Mouse (Mus musculus) forebrain, postnatal 0 days (tissue): ENCODE results near the gene Olig1. TPM values are rescaled to one million over a fixed set of nuclear protein-coding genes. Genes with fewer than 3 reads are reported as not detected.
A peak's percentile ranks its signal among the peaks of the same experiment; 100 is the strongest.

Source experiments
- ATAC-seq: fragments of 200-750 bp; cut with Nextera tagmentation; 2 replicates; pipeline ENCODE4 v1.8.0; 2017; ENCODE audit warnings: mild to moderate bottlenecking, moderate library complexity
- DNase-seq: peaks from one replicate; pipeline ENCODE4 v3.0.0-alpha.2; 2015
- H3K27ac ChIP-seq: fragments of 300-500 bp; sonication (generic); 2 replicates; pipeline ENCODE4 v1.5.1; 2014; ENCODE audit warnings: low read depth, mild to moderate bottlenecking, antibody characterized with exemption, low read length, moderate library complexity, mixed read lengths
- H3K27me3 ChIP-seq: fragments of 300-500 bp; sonication (generic); 2 replicates; pipeline ENCODE4 v1.6.1; 2014; ENCODE audit warnings: mild to moderate bottlenecking, low read length, mixed read lengths; ENCODE audit not compliant: insufficient read depth
- H3K36me3 ChIP-seq: fragments of 300-500 bp; sonication (generic); 2 replicates; pipeline ENCODE4 v1.6.1; 2014; ENCODE audit warnings: mild to moderate bottlenecking, moderate library complexity; ENCODE audit not compliant: insufficient read depth
- H3K4me1 ChIP-seq: fragments of 300-500 bp; sonication (generic); 2 replicates; pipeline ENCODE4 v1.6.1; 2014; ENCODE audit warnings: antibody characterized with exemption; ENCODE audit not compliant: insufficient read depth
- H3K4me2 ChIP-seq: fragments of 300-500 bp; sonication (generic); 2 replicates; pipeline ENCODE4 v1.6.1; 2014; ENCODE audit warnings: low read depth, mild to moderate bottlenecking, moderate library complexity
- H3K4me3 ChIP-seq: fragments of 300-500 bp; sonication (generic); 2 replicates; pipeline ENCODE4 v1.5.1; 2014; ENCODE audit warnings: low read depth, low read length, mixed read lengths
- H3K9ac ChIP-seq: fragments of 300-500 bp; sonication (generic); 2 replicates; pipeline ENCODE4 v1.6.1; 2014; ENCODE audit warnings: mild to moderate bottlenecking
- H3K9me3 ChIP-seq: fragments of 300-500 bp; sonication (generic); 2 replicates; pipeline ENCODE4 v1.6.1; 2016; ENCODE audit warnings: low read length
- CTCF ChIP-seq: sonication (generic); IDR thresholded peaks from 2 replicates; pipeline ENCODE4 v1.5.1; 2016; ENCODE audit warnings: antibody characterized with exemption, control low read depth, low read depth
- WGBS: fragments of 180-500 bp; shearing (Covaris S2); extraction: QIAGEN DNeasy Blood & Tissue Kit; methylation state at CpG from one replicate; pipeline ENCODE4 v1.1.7; 2014; 5-methylcytosine and 5-hydroxymethylcytosine counted together
- polyA plus RNA-seq: library from polyadenylated mRNA; unstranded; fragments of >200 nt; fragmentation: Nextera tagmentation; extraction: Ambion mirVana; gene quantifications from 2 replicates; pipeline ENCODE4 v1.2.1, GENCODE M21; 2015
- total RNA-seq: library from RNA; depleted of rRNA; stranded (reverse); fragments of >200 nt; gene quantifications from 2 replicates; pipeline ENCODE4 v1.2.3, GENCODE M21; 2014

Olig1 gene
- total and polyA plus RNA-seq, 2 experiments from 2014 or later = 103 to 138 TPM

- Histone ChIP-seq H3K4me2 (peak overlapping the region; percentile 6; the same call in 1 of the 2 replicates), H3K27me3 (peaks cover 63% of the 10 kb centered on the region), H3K27ac (no peak overlapping the region; the same call in 1 of the 2 replicates), H3K4me1 (no peaks in the 10 kb centered on the region; the same call in 1 of the 2 replicates), H3K9ac (peak overlapping the region; percentile 31; the same call in 1 of the 2 replicates), H3K4me3 (peak overlapping the region; percentile 31), H3K36me3 (no peaks in the 10 kb centered on the region), H3K9me3 (no peaks in the 10 kb centered on the region)
- TF ChIP-seq CTCF = no peak
- 11% methylated on average over 10 of the region's 10 CpGs for WGBS
- DNase-seq (no peak), ATAC-seq (no peak)
Observed at GRCm38 (mm10) chr16:91229072-91229348, 40.6 kb upstream of the Olig1 start.

- no peak for TF ChIP-seq CTCF
- 38% methylated on average over 8 of the region's 8 CpGs for WGBS
- peak overlapping the region; percentile 6; the same call in 1 of the 2 replicates for H3K4me2 ChIP-seq
- ATAC-seq (no peak), DNase-seq (no peak)
- H3K9ac ChIP-seq = no peak overlapping the region
- H3K9me3 ChIP-seq = no peaks in the 10 kb centered on the region
- H3K4me1 ChIP-seq = no peaks in the 10 kb centered on the region; the same call in 1 of the 2 replicates
- peaks cover 69% of the 10 kb centered on the region for H3K27me3 ChIP-seq
- no peak overlapping the region for H3K27ac ChIP-seq
- peak overlapping the region; percentile 1; the same call in 1 of the 2 replicates for H3K4me3 ChIP-seq
- no peaks in the 10 kb centered on the region for H3K36me3 ChIP-seq
Observed at GRCm38 (mm10) chr16:91229643-91230042, 39.9 kb upstream of the Olig1 start.

- Histone ChIP-seq H3K4me2 (peak overlapping the region; percentile 26; the same call in 1 of the 2 replicates), H3K36me3 (no peaks in the 10 kb centered on the region), H3K4me1 (no peaks in the 10 kb centered on the region; the same call in 1 of the 2 replicates), H3K9ac (no peak overlapping the region), H3K4me3 (no peak overlapping the region), H3K9me3 (no peaks in the 10 kb centered on the region), H3K27me3 (peaks cover 75% of the 10 kb centered on the region), H3K27ac (no peak overlapping the region)
- no peak for DNase-seq
- TF ChIP-seq CTCF = no peak
- 9% methylated on average over 26 of the region's 26 CpGs for WGBS
- 0 out of 2 replicates have a peak, but pooled peaks have one; percentile 1 for ATAC-seq
Observed at GRCm38 (mm10) chr16:91231781-91232469, 37.6 kb upstream of the Olig1 start.

GRCm38 (mm10) chr16:91232470-91233240, 36.9 kb upstream of the Olig1 start:
- H3K9ac ChIP-seq = no peak overlapping the region
- no peak for ATAC-seq
- no peak overlapping the region for H3K4me3 ChIP-seq

GRCm38 (mm10) chr16:91233241-91233944, 36.2 kb upstream of the Olig1 start:
- DNase-seq (no peak), ATAC-seq (peak; percentile 75)
- TF ChIP-seq CTCF = no peak
- no peaks in the 10 kb centered on the region for H3K9me3 ChIP-seq
- no peaks in the 10 kb centered on the region for H3K36me3 ChIP-seq
- no peak overlapping the region for H3K4me2 ChIP-seq
- H3K9ac ChIP-seq = no peak overlapping the region
- no peak overlapping the region for H3K27ac ChIP-seq
- no peak overlapping the region for H3K4me3 ChIP-seq
- H3K4me1 ChIP-seq = no peaks in the 10 kb centered on the region
- WGBS = 27% methylated on average over 11 of the region's 11 CpGs
- H3K27me3 ChIP-seq = peaks cover 67% of the 10 kb centered on the region

More at GRCm38 (mm10) chr16:91232470-91233240, 36.9 kb upstream of the Olig1 start:
- H3K4me2 ChIP-seq = peak overlapping the region; percentile 26; the same call in 1 of the 2 replicates
- no peaks in the 10 kb centered on the region for H3K4me1 ChIP-seq
- H3K27ac ChIP-seq = no peak overlapping the region
- 9% methylated on average over 25 of the region's 25 CpGs for WGBS
- no peaks in the 10 kb centered on the region for H3K9me3 ChIP-seq
- DNase-seq = no peak
- peaks cover 69% of the 10 kb centered on the region for H3K27me3 ChIP-seq
- TF ChIP-seq CTCF = no peak
- no peaks in the 10 kb centered on the region for H3K36me3 ChIP-seq

GRCm38 (mm10) chr16:91239024-91239423, 30.5 kb upstream of the Olig1 start:
- no peak overlapping the region for H3K9ac ChIP-seq
- peaks cover 15% of the 10 kb centered on the region for H3K27me3 ChIP-seq
- no peak for TF ChIP-seq CTCF
- 73% methylated on average over 4 of the region's 4 CpGs for WGBS
- H3K4me2 ChIP-seq = no peak overlapping the region
- ATAC-seq = no peak
- no peak overlapping the region for H3K4me3 ChIP-seq
- no peaks in the 10 kb centered on the region for H3K36me3 ChIP-seq
- H3K9me3 ChIP-seq = no peaks in the 10 kb centered on the region
- no peak for DNase-seq
- H3K4me1 ChIP-seq = no peaks in the 10 kb centered on the region
- no peak overlapping the region for H3K27ac ChIP-seq
